Mouse (Mus musculus) cerebellum, postnatal 14 days (tissue): ENCODE results near the gene Prkca.

Experiments
- DNase-seq, 2 experiments: peaks; one replicate each; pipeline ENCODE4 v3.0.0; 2021; ENCODE audit warnings: mixed read lengths in 2 of 2

The Prkca gene

GRCm38 (mm10) chr11:107914634-107915226 lies 429.0 kb downstream of the Prkca start, which contains the start of gene Cacng5:
TSS of gene Cacng5 (minus strand) at chr11:107915055.
- DNase-seq, result no peak

- peak in 1 of 2 experiments; percentile 45 for DNase-seq
These were observed 430.4 kb downstream of the Prkca start for GRCm38 (mm10) chr11:107913317-107913716.

DNA sequence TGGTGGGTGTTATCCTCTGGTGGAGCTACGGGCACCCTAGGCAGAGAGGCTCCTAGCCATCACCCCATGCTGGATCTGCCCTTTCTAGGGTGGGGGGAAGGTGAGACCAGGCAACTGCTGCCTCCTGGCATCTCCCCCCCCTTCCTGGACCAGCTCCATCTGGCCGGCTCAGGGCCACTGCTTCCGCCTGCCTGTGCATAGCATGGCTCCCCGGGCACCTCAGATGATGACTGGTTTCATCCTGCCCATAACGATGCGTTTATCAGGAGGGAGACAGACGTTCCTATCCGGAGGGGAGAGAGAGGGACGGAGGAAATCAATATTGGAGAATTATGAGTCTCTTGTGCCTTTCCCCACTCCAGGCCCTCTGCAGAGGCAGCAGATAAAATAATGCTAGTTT lies 438.4 kb downstream of the Prkca start:
- peak; percentile 70 to 80 for DNase-seq

DNA sequence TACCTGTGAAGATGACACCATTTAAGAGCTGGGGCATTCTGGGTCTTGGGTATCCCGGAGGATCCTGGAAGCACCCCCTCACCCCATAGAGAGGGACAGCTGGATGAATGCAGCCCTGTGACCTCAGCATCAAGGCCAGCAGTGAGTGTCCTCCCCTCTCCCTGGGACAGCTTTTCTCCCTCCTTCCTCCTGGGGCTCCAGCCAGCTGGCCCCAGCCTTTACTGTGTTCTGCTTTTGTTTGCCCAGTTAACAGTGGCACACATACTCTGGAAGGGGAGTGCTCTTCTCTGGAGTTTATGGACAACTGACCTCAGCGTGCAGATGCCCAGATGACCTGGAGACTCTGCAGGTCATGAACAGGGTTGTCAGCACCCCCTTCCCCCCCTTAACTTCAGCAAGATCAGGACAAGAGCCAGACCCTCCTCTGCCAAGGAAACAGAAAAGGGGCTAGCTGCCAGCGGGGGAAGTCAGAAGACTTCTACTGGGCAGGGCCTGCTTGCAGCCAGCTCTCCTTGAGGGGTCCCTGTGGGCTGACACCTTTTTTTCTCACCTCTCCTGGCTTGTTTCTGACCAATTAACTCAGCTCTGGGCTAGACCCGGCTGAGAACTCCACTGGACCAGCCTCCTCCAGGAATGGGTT lies 439.6 kb downstream of the Prkca start:
- peak; percentile 61 for DNase-seq

GRCm38 (mm10) chr11:107900470-107900869 lies 443.3 kb downstream of the Prkca start:
- no peak for DNase-seq

DNA sequence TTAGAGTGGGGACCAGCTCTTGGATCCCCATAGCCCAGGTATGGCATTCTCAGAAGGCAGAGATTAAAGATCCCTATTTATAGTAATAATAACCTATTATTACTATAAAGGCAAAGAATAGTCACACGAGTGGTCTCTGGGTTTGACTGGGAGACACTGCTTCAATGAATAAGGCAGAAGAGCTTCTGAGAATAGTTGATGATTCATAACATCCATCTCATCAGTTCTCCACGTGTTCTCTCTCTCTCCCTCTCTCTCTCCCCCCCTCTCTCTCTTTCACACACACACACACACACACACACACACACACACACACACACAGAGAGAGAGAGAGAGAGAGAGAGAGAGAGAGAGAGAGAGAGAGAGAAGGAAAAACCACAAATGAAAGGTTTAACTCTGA lies 445.0 kb downstream of the Prkca start:
- DNase-seq, result no peak

DNA sequence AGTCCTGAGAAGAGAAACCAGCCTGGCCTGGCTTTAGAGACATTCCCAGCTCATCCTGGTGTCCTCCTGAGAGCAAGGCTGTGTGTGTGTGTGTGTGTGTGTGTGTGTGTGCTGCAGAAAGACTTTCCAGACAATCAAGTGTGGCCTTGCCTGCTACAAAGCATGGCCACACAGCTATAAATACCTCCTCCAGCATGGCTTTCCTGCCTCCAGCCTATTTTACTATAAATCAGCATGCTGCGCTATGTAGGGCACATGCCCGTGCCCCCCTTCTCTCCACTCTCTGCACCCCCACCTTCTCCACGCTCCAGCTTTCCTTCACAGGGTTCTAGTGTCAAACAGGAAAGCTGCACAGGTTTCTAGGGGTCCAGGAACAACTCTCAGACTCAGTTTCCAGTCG lies 448.1 kb downstream of the Prkca start:
- DNase-seq, result no peak

GRCm38 (mm10) chr11:107891377-107891776 lies 452.4 kb downstream of the Prkca start:
- DNase-seq, result no peak

- DNase-seq, result no peak
These were observed 456.4 kb downstream of the Prkca start for GRCm38 (mm10) chr11:107887342-107887741.
